Mouse (Mus musculus): ENCODE data around the gene Tmem108.

DNA sequence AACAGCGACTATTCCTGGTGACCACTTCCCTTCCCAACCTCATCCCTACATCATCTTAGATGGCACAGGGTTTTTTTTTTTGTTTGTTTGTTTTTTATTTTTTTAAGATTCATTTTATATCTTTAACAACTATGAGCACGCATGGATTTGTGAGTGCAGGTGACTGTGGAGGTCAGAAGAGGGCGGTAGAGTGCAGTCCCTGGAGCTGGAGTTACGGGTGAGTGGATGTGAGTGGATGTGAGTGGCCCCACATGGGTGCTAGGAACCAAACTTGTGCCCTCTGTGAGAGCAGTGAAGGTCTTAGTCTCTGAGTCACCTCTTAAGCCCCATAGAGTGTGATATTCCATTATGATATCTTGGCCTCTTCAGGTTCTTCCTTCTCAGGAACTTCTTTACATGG is 55.9 kb downstream of the Tmem108 start:
- TF ChIP-seq CTCF (IDR thresholded peaks at IDR 0.05; ENCODE audit: low read depth): no peak
- TF ChIP-seq EP300 (IDR thresholded peaks at IDR 0.05; ENCODE audit: low read depth): no peak

Measured in heart, postnatal 0 days (tissue).